Mouse (Mus musculus) heart, postnatal 0 days (tissue): ENCODE data around the gene Noc2l. TPM values are rescaled to one million over a fixed set of nuclear protein-coding genes. Genes with fewer than 3 reads are reported as not detected.

Experiments
- ATAC-seq: fragments of 200-750 bp; cut with Nextera tagmentation; 2 replicates; pipeline ENCODE4 v1.8.0; 2017; ENCODE audit warnings: low read depth, moderate number of reproducible peaks, moderate library complexity; ENCODE audit not compliant: insufficient read depth
- DNase-seq: peaks from one replicate; pipeline ENCODE4 v3.0.0-alpha.2; 2016; ENCODE audit warnings: low spot score
- H3K27ac ChIP-seq: fragments of 300-500 bp; sonication (generic); 2 replicates; pipeline ENCODE4 v1.5.1; 2014; ENCODE audit warnings: low read depth, mild to moderate bottlenecking
- H3K27me3 ChIP-seq: fragments of 300-500 bp; sonication (generic); 2 replicates; pipeline ENCODE4 v1.6.1; 2014; ENCODE audit warnings: low read length, mixed read lengths; ENCODE audit not compliant: control insufficient read depth, insufficient read depth
- H3K36me3 ChIP-seq: fragments of 300-500 bp; sonication (generic); replicated peaks from 2 replicates; pipeline ENCODE4 v1.6.1; 2014; ENCODE audit warnings: low read length, mixed read lengths; ENCODE audit not compliant: control insufficient read depth, insufficient read depth
- H3K4me1 ChIP-seq: fragments of 300-500 bp; sonication (generic); 2 replicates; pipeline ENCODE4 v1.6.1; 2014; ENCODE audit warnings: antibody characterized with exemption; ENCODE audit not compliant: control insufficient read depth, insufficient read depth
- H3K4me2 ChIP-seq: fragments of 300-500 bp; sonication (generic); 2 replicates; pipeline ENCODE4 v1.6.1; 2014; ENCODE audit warnings: low read depth, mild to moderate bottlenecking, low read length, moderate library complexity
- H3K4me3 ChIP-seq: fragments of 300-500 bp; sonication (generic); 2 replicates; pipeline ENCODE4 v1.5.1; 2014; ENCODE audit warnings: low read depth, low read length
- H3K9ac ChIP-seq: fragments of 300-500 bp; sonication (generic); replicated peaks from 2 replicates; pipeline ENCODE4 v1.6.1; 2014; ENCODE audit warnings: low read depth, low read length, mixed read lengths
- H3K9me3 ChIP-seq: fragments of 300-500 bp; sonication (generic); replicated peaks from 2 replicates; pipeline ENCODE4 v1.6.1; 2016; ENCODE audit warnings: low read length; ENCODE audit not compliant: control insufficient read depth
- CTCF ChIP-seq: IDR thresholded peaks from 2 replicates; pipeline ENCODE4 v1.5.1; 2016; ENCODE audit warnings: antibody characterized with exemption, control low read depth, low read depth
- EP300 ChIP-seq: IDR thresholded peaks from 2 replicates; pipeline ENCODE4 v1.6.1; 2016; ENCODE audit warnings: antibody characterized with exemption, low read depth
- WGBS: fragments of 180-500 bp; shearing (Covaris S2); extraction: QIAGEN DNeasy Blood & Tissue Kit; methylation state at CpG from one replicate; pipeline ENCODE4 v1.1.7; 2014; 5-methylcytosine and 5-hydroxymethylcytosine counted together
- polyA plus RNA-seq: library from polyadenylated mRNA; unstranded; fragments of >200 nt; fragmentation: Nextera tagmentation; extraction: Ambion mirVana; gene quantifications from 2 replicates; pipeline ENCODE4 v1.2.1, GENCODE M21; 2015
- total RNA-seq: library from RNA; depleted of rRNA; stranded (reverse); fragments of >200 nt; gene quantifications from 2 replicates; pipeline ENCODE4 v1.2.3, GENCODE M21; 2014; ENCODE audit warnings: low replicate concordance

Gene Noc2l
- total and polyA plus RNA-seq, 2 experiments from 2014 or later: 17.2 to 46.4 TPM

- Histone ChIP-seq H3K9me3 (no peaks in the 10 kb centered on the region), H3K4me3 (peak within 1 kb of the TSS; percentile 22), H3K27me3 (no peaks in the 10 kb centered on the region), H3K4me2 (peak within 1 kb of the TSS; percentile 52), H3K36me3 (no peaks in the 10 kb centered on the region), H3K4me1 (peaks cover 23% of the 10 kb centered on the region), H3K27ac (peak within 1 kb of the TSS; percentile 53), H3K9ac (no peak within 1 kb of the TSS)
- ATAC-seq: no peak
- no peak for DNase-seq
- WGBS: 54% methylated on average over 10 of the region's 10 CpGs
- TF ChIP-seq EP300: no peak
- no peak for TF ChIP-seq CTCF
These were observed 35.0 kb upstream of the Noc2l start, which contains the start of gene Isg15 for GRCm38 (mm10) chr4:156200623-156201475. Gene Isg15, minus strand, starts transcription at chr4:156200818.

DNA sequence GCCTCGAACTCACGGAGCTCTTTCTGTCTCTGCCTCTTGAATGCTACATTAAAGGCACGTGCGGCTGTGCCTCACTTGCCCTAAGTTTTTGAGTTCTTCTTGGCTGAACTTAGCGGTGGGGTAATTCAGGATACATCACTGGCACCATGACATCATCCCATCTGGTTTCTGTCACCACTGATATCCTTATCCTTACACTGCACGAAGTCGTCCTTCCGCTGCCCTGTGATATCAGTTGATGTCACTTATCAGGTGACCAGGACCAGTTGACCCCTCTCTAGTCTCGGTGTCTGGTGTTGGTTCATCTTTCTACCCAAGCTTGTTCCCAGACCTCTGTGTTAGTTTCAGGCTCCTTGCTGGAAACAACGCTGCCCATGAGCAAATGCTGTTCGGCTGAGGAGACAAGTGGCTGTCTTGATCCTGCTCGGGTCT lies 33.3 kb upstream of the Noc2l start:
- Histone ChIP-seq H3K4me2 (peak overlapping the region; percentile 99), H3K36me3 (no peaks in the 10 kb centered on the region), H3K4me1 (peaks cover 19% of the 10 kb centered on the region), H3K4me3 (peak overlapping the region; percentile 83), H3K9me3 (no peaks in the 10 kb centered on the region), H3K27me3 (no peaks in the 10 kb centered on the region), H3K9ac (peak overlapping the region; percentile 84), H3K27ac (peak overlapping the region; percentile 89)
- 11% methylated on average over 12 of the region's 12 CpGs for WGBS
- peak; percentile 74 for DNase-seq
- TF ChIP-seq CTCF (no peak), EP300 (0 out of 2 replicates have a peak, but pooled peaks have one; percentile 72)
- ATAC-seq: peak; percentile 9

- Histone ChIP-seq H3K4me2 (peak within 1 kb of the TSS; percentile 99), H3K9me3 (no peaks in the 10 kb centered on the region), H3K27me3 (no peaks in the 10 kb centered on the region), H3K9ac (peak within 1 kb of the TSS; percentile 84), H3K27ac (peak within 1 kb of the TSS; percentile 89), H3K4me1 (peaks cover 19% of the 10 kb centered on the region), H3K36me3 (no peaks in the 10 kb centered on the region), H3K4me3 (peak within 1 kb of the TSS; percentile 83)
- peak; percentile 87 for DNase-seq
- ATAC-seq: peak; percentile 88
- no peak for TF ChIP-seq CTCF
- TF ChIP-seq EP300: no peak
- WGBS: under 1% methylated on average over 30 of the region's 39 CpGs
These were observed 32.8 kb upstream of the Noc2l start, which contains the start of gene AW011738 for GRCm38 (mm10) chr4:156203001-156203412. Gene AW011738, plus strand, starts transcription at chr4:156203304.

DNA sequence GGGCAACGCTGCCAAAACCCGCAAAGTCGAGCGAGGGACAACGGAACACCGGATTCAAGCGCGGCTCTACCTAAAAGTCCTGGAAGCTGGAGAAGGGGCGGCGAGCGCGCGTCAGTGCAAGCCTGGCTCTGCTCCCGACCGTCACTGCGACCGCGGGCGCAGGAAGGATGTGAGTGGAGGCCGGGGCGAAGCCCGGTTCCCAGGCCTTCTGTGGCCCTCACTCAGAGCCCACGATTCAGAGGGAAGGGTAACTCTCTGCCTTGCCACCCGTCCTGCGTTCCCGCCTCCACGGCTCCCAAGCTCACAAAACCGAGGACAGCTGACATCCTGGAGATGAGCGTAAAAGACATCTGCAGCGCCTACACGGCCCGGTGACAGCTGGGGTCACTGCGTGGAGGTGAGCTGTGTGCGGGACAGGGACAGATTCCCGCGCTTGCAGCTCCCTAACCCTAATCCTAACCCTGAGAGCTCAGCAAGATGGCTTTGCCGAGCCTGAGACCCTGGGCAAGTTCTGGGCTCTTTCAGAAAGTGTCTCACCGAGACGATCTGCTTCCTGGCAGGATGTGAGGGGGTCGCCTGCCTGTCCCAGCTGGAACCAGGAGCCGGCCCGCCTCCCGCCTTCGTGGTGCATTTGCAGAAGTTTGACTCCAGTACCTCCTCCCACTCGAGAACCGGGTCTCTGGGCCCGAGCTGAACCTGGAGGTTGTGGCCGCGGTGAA lies 32.2 kb upstream of the Noc2l start:
- Histone ChIP-seq H3K4me1 (peaks cover 19% of the 10 kb centered on the region), H3K4me3 (peak overlapping the region; percentile 83), H3K36me3 (no peaks in the 10 kb centered on the region; the same call in 1 of the 2 replicates), H3K9me3 (0 out of 2 replicates have a peak, but pooled peaks cover 3% of the 10 kb centered on the region), H3K9ac (peak overlapping the region; percentile 84), H3K4me2 (peak overlapping the region; percentile 99), H3K27ac (peak overlapping the region; percentile 89), H3K27me3 (no peaks in the 10 kb centered on the region)
- TF ChIP-seq CTCF: no peak
- no peak for TF ChIP-seq EP300
- WGBS: 1% methylated on average over 47 of the region's 49 CpGs
- no peak for DNase-seq
- ATAC-seq: peak; percentile 40

- no peak for DNase-seq
- Histone ChIP-seq H3K4me2 (no peak overlapping the region), H3K27me3 (no peaks in the 10 kb centered on the region), H3K9me3 (0 out of 2 replicates have a peak, but pooled peaks cover 3% of the 10 kb centered on the region), H3K4me3 (no peak overlapping the region), H3K9ac (no peak overlapping the region), H3K27ac (no peak overlapping the region), H3K36me3 (no peaks in the 10 kb centered on the region; the same call in 1 of the 2 replicates), H3K4me1 (peaks cover 10% of the 10 kb centered on the region; the same call in 1 of the 2 replicates)
- 94% methylated on average over 4 of the region's 4 CpGs for WGBS
- TF ChIP-seq EP300: no peak
- TF ChIP-seq CTCF: no peak
- no peak for ATAC-seq
These were observed 26.9 kb upstream of the Noc2l start for GRCm38 (mm10) chr4:156208872-156209271.
